In the genomic region with DNA sequence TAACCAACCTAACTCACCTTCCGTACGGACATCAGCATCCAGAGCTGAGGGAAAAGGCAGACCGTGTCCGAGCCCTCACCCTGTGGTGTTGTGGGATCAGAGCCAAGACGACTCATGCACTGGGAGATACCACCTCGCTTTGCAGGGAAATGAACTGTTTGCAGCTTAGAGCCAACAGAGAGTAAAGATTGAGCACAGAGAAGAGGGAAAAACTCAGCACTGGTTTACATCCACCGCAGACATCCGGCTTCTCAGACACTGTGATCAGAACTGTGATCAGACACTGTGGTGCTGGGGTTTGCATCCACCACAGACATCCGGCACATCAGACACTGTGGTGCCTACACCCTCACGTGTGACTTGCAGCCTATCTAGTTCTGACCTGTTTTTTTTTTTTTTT, we compare ENCODE assay signal across 19 mouse cellular contexts. TPM values are rescaled to one million over a fixed set of nuclear protein-coding genes. Genes with fewer than 3 reads are reported as not detected.
DNase-seq lines count a peak whose midpoint lies in the region; ATAC-seq and TF ChIP-seq lines count a peak whose summit lies in the region.
"Not testable (repeated sequence)": the region's sequence is repeated elsewhere in the genome, so short reads cannot be mapped to it uniquely, and the experiment has no call there.
"Had no signal": no experiment of that assay in that cellular context is flagged by ENCODE, and none has a peak within 500 bp of the region (broad histone marks: within the 10 kb centered on the region; RNA-seq: fewer than 3 reads in every experiment).

No protein-coding gene starts in this region.

- H3K9ac ChIP-seq in hindbrain, postnatal 0 days (replicated peaks; ENCODE audit: low read length) = not testable (repeated sequence)

- WGBS in hindbrain, postnatal 0 days = 64% methylated on average over 10 of the region's 10 CpGs

- not testable (repeated sequence) for TF ChIP-seq CTCF in hindbrain, postnatal 0 days (IDR thresholded peaks at IDR 0.05; ENCODE audit: low read depth)

- H3K4me1 ChIP-seq in hindbrain, postnatal 0 days (ENCODE audit: insufficient read depth, low read length) = not testable (repeated sequence)

- ATAC-seq in hindbrain, postnatal 0 days = 0 out of 2 replicates have a peak, but pooled peaks have one; percentile 47

- H3K4me2 ChIP-seq in hindbrain, postnatal 0 days (ENCODE audit: low read depth, low read length) = not testable (repeated sequence)

- not testable (repeated sequence) for H3K27ac ChIP-seq in hindbrain, postnatal 0 days

- H3K4me3 ChIP-seq in hindbrain, postnatal 0 days (ENCODE audit: low read length) = not testable (repeated sequence)

- not testable (repeated sequence) for H3K27me3 ChIP-seq in hindbrain, postnatal 0 days (ENCODE audit: insufficient read depth, low read length)

- peak; percentile 79 to 84 for DNase-seq in CD8-positive naive resting alpha-beta T cell, adult 2 months (ENCODE audit: low read depth in 2 of 2, low spot score in 2 of 2)
- peak; percentile 54 for DNase-seq in adrenal gland, postnatal 14 days
- peak; percentile 28 for DNase-seq in fibroblast of lung, adult 2 months (ENCODE audit: low read depth)
- DNase-seq in hindbrain, postnatal 0 days (ENCODE audit: low spot score) = peak; percentile 29
- DNase-seq in lung, postnatal 10 days = peak; percentile 39
- peak; percentile 80 to 85 for DNase-seq in natural killer cell, adult 2 months (ENCODE audit: low spot score in 2 of 2)
- DNase-seq in thymus, postnatal 0 days (ENCODE audit: low spot score) = peak; percentile 21

- not testable (repeated sequence) for H3K36me3 ChIP-seq in hindbrain, postnatal 0 days (ENCODE audit: insufficient read depth, low read length)

- H3K9me3 ChIP-seq in hindbrain, postnatal 0 days (ENCODE audit: low read length) = not testable (repeated sequence)

RNA-seq across cellular contexts. Expression of gene Apol9a, which starts 4.6 kb away (rescaled TPM):
- 0.23 and 0.85 TPM in 2 replicates for total RNA-seq in adrenal gland, postnatal 14 days (2021)
- 0.43 and 7.8 TPM in 2 replicates for total RNA-seq in hindbrain, postnatal 0 days (2014; rRNA removed)
- 1.0 and 1.2 TPM in 2 replicates for polyA plus RNA-seq in hindbrain, postnatal 0 days (2015; fragmentation: Nextera tagmentation; extraction: Ambion mirVana)
- 0.69 and 0.90 TPM in 2 replicates for polyA plus RNA-seq in thymus, postnatal 0 days (2015; fragmentation: Nextera tagmentation; extraction: Ambion mirVana)
- total RNA-seq: ES-E14; gastrocnemius, postnatal 10 days; left cerebral cortex, adult 18-20 months had no signal
- polyA plus RNA-seq: forebrain, embryonic 12.5 days; limb, embryonic 11.5 days; liver, embryonic 12.5 days had no signal

RNA-seq across cellular contexts. Expression of gene Apol7a, which starts 7.5 kb away (rescaled TPM):
- 0.41 and 4.8 TPM in 2 replicates for total RNA-seq in adrenal gland, postnatal 14 days (2021)
- not detected in 2 replicates for total RNA-seq in hindbrain, postnatal 0 days (2014; rRNA removed)
- not detected in 2 replicates for polyA plus RNA-seq in hindbrain, postnatal 0 days (2015; fragmentation: Nextera tagmentation; extraction: Ambion mirVana)
- 0.15 TPM in 1 of 2 replicates, not detected in the other for polyA plus RNA-seq in thymus, postnatal 0 days (2015; fragmentation: Nextera tagmentation; extraction: Ambion mirVana)
- total RNA-seq: adrenal gland, postnatal 25 days; heart, postnatal 25 days had no signal
- polyA plus RNA-seq: forebrain, embryonic 12.5 days; hindbrain, embryonic 15.5 days; limb, embryonic 11.5 days; neural tube, embryonic 14.5 days had no signal

RNA-seq across cellular contexts. Expression of gene Apol7b, which starts 40.9 kb away (rescaled TPM):
- 0.15 TPM in 1 of 2 replicates, not detected in the other for total RNA-seq in adrenal gland, postnatal 14 days (2021)
- total RNA-seq in hindbrain, postnatal 0 days (2014; rRNA removed) = not detected in 2 replicates
- polyA plus RNA-seq in hindbrain, postnatal 0 days (2015; fragmentation: Nextera tagmentation; extraction: Ambion mirVana) = not detected in 2 replicates
- 0.27 and 0.46 TPM in 2 replicates for polyA plus RNA-seq in thymus, postnatal 0 days (2015; fragmentation: Nextera tagmentation; extraction: Ambion mirVana)
- total RNA-seq: adrenal gland, postnatal 25 days; layer of hippocampus, adult 8-10 months had no signal
- polyA plus RNA-seq: forebrain, embryonic 12.5 days; hindbrain, embryonic 15.5 days; limb, embryonic 11.5 days; liver, embryonic 12.5 days; lung, embryonic 15.5 days; neural tube, embryonic 14.5 days had no signal

Comparison
In these comparisons a context has a peak if more than half of its experiments do, and no peak if none do; other contexts are left out.
1. DNase-seq: peak in every context shown above with its lines; median percentile 82 in natural killer cell, adult 2 months; 82 in CD8-positive naive resting alpha-beta T cell, adult 2 months; 54 in adrenal gland, postnatal 14 days; 39 in lung, postnatal 10 days; 29 in hindbrain, postnatal 0 days; 28 in fibroblast of lung, adult 2 months; 21 in thymus, postnatal 0 days.